Mouse (Mus musculus): ENCODE data around the gene Ing2.

GRCm38 (mm10) chr8:47695431-47696105 lies 20.2 kb upstream of the Ing2 start:
- TF ChIP-seq GATA1 (IDR thresholded peaks at IDR 0.05; ENCODE audit: borderline replicate concordance, low read length), result no peak
- no peak for TF ChIP-seq FLI1 (IDR thresholded peaks at IDR 0.05; ENCODE audit: low read length)

Data from megakaryocyte, embryonic 14.5 days (primary cell).